In the genomic region with DNA sequence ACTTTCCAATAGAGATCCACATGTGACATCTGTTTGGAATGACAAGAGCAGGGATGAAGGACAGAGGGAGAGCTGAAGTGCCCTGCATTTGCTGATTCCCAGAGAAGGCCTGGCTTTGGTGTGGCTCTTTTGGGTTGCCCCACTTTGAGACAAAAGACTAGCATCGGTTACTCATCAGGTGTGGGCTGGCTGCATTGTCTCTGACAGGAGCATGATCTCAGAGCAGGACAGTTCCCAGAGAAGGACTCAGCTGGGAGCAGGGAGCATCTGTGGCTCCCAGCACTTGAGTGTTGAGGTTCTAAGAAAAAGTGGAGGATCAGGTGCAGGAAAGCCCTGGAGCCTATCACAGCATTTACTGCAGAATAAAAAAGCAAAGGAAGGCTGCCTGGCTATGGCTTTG, we compare ENCODE assay signal across 27 mouse cellular contexts.
"Had no signal": no experiment of that assay in that cellular context is flagged by ENCODE, and none has a peak within 500 bp of the region (broad histone marks: within the 10 kb centered on the region; RNA-seq: fewer than 3 reads in every experiment).

No protein-coding gene starts in this region.

- H3K4me1 ChIP-seq: embryonic facial prominence, embryonic 10.5 days; embryonic facial prominence, embryonic 12.5 days; embryonic facial prominence, embryonic 13.5 days; embryonic facial prominence, embryonic 15.5 days; forebrain, embryonic 10.5 days; forebrain, embryonic 12.5 days; forebrain, embryonic 15.5 days had no signal

- H3K9ac ChIP-seq: embryonic facial prominence, embryonic 12.5 days; embryonic facial prominence, embryonic 13.5 days; embryonic facial prominence, embryonic 15.5 days; forebrain, embryonic 12.5 days; forebrain, embryonic 15.5 days; forebrain, postnatal 0 days had no signal

- H3K27me3 ChIP-seq: embryonic facial prominence, embryonic 12.5 days; embryonic facial prominence, embryonic 13.5 days; embryonic facial prominence, embryonic 15.5 days; forebrain, embryonic 12.5 days; forebrain, embryonic 15.5 days had no signal

- H3K4me2 ChIP-seq: embryonic facial prominence, embryonic 12.5 days; embryonic facial prominence, embryonic 13.5 days; embryonic facial prominence, embryonic 15.5 days; forebrain, embryonic 12.5 days; forebrain, embryonic 15.5 days had no signal

- ATAC-seq: forebrain, embryonic 14.5 days; forebrain, embryonic 15.5 days; forebrain, embryonic 16.5 days; forebrain, postnatal 0 days had no signal

- H3K36me3 ChIP-seq: embryonic facial prominence, embryonic 10.5 days; embryonic facial prominence, embryonic 12.5 days; embryonic facial prominence, embryonic 13.5 days; embryonic facial prominence, embryonic 15.5 days; forebrain, embryonic 10.5 days; forebrain, embryonic 12.5 days; forebrain, embryonic 15.5 days; heart, embryonic 10.5 days had no signal

- H3K27ac ChIP-seq: embryonic facial prominence, embryonic 10.5 days; embryonic facial prominence, embryonic 12.5 days; embryonic facial prominence, embryonic 13.5 days; embryonic facial prominence, embryonic 15.5 days; forebrain, embryonic 10.5 days; forebrain, embryonic 12.5 days; forebrain, embryonic 15.5 days; gastrocnemius, adult 2 months; heart, adult 2 months; heart, embryonic 10.5 days had no signal

- DNase-seq: cerebellum, adult 8-10 months; cerebellum, adult 9-10 months; cerebellum, adult 9-11 months; cerebellum, postnatal 10 days; cerebellum, postnatal 14 days; cerebellum, postnatal 25 days; cerebellum, postnatal 36 days; embryo, embryonic 11 days; forebrain, postnatal 0 days; gastrocnemius, adult 2 months; gastrocnemius, postnatal 10 days; gastrocnemius, postnatal 14 days; gastrocnemius, postnatal 25 days; gastrocnemius, postnatal 36 days; heart, adult 18-20 months; heart, adult 2 months had no signal

- H3K4me3 ChIP-seq: embryonic facial prominence, embryonic 10.5 days; embryonic facial prominence, embryonic 12.5 days; embryonic facial prominence, embryonic 13.5 days; embryonic facial prominence, embryonic 15.5 days; erythroblast, embryonic 14.5 days; forebrain, embryonic 10.5 days; forebrain, embryonic 12.5 days; forebrain, embryonic 15.5 days; gastrocnemius, adult 2 months; heart, adult 2 months; heart, embryonic 10.5 days had no signal

- H3K9me3 ChIP-seq: embryonic facial prominence, embryonic 10.5 days; embryonic facial prominence, embryonic 12.5 days; embryonic facial prominence, embryonic 13.5 days; embryonic facial prominence, embryonic 15.5 days; forebrain, embryonic 10.5 days; forebrain, embryonic 12.5 days; forebrain, embryonic 15.5 days; heart, embryonic 10.5 days had no signal
